Mouse (Mus musculus): ENCODE measurements at regions not wholly inside any gene's neighbourhood (a gene's known extent, or its start where the extent isn't known, plus 50 kb on each side); places are given as distances from the start of the nearest gene placed in this dataset.

- TF ChIP-seq CTCF (IDR thresholded peaks at IDR 0.05; ENCODE audit: low read depth) (no peak), EP300 (optimal IDR thresholded peaks at IDR 0.05) (no peak)
These were observed 122.4 kb upstream of the Arid2 start for GRCm38 (mm10) chr15:96164771-96165431.

Measured in stomach, postnatal 0 days (tissue).